11 mouse cellular contexts compared by ENCODE assay signal in the genomic region with DNA sequence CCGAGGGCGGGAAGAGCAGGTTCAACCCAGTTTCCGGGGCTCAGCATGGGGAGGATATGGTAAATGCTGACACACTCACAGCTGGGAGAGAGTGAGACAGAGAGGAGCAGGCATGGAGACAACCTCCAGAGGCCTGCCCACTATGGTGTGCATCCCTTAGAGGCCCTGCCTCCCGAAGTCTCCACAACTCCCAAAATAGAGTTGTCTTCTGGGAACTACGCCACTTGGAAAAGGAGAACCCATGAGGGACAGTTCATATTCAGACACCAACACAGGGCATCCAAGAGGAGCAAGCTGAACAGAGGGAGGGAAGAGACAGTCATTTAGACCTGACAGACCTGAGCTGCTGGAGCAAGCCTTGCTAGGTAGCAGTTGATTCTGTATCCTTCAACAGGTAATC.
"Had no signal": no experiment of that assay in that cellular context is flagged by ENCODE, and none has a peak within 500 bp of the region (broad histone marks: within the 10 kb centered on the region; RNA-seq: fewer than 3 reads in every experiment).

No protein-coding gene starts in this region.

- H3K9me3 ChIP-seq: limb, embryonic 10.5 days; liver, embryonic 15.5 days; megakaryocyte, embryonic 14.5 days; midbrain, embryonic 12.5 days had no signal

- H3K4me1 ChIP-seq: liver, embryonic 15.5 days had no signal

- H3K9ac ChIP-seq: liver, embryonic 15.5 days; midbrain, embryonic 12.5 days had no signal

- H3K4me2 ChIP-seq: liver, embryonic 11.5 days; liver, embryonic 15.5 days; midbrain, embryonic 12.5 days had no signal

- H3K36me3 ChIP-seq: limb, embryonic 10.5 days; liver, embryonic 15.5 days; midbrain, embryonic 12.5 days had no signal

- ATAC-seq: lung, postnatal 0 days had no signal

- H3K27ac ChIP-seq: limb, embryonic 10.5 days; liver, embryonic 15.5 days; macrophage; midbrain, embryonic 12.5 days had no signal

- DNase-seq: kidney, postnatal 14 days; lung, adult 2 months; right cerebral cortex, postnatal 14 days; thymus, postnatal 36 days had no signal

- H3K4me3 ChIP-seq: limb, embryonic 10.5 days; liver, embryonic 15.5 days; megakaryocyte, embryonic 14.5 days; midbrain, embryonic 12.5 days had no signal
